Mouse (Mus musculus): Measurements from ENCODE around the gene 2900026A02Rik. TPM values are rescaled to one million over a fixed set of nuclear protein-coding genes. Genes with fewer than 3 reads are reported as not detected.

2900026A02Rik gene
- polyA plus RNA-seq, 1 experiment from 2014 or later, result 4.5 TPM

- no peaks in the 10 kb centered on the region for H3K36me3 ChIP-seq (replicated peaks)
- H3K27ac ChIP-seq, result peak overlapping the region; percentile 68
- H3K27me3 ChIP-seq, result no peaks in the 10 kb centered on the region
- no peaks in the 10 kb centered on the region for H3K9me3 ChIP-seq
- H3K4me3 ChIP-seq (replicated peaks), result no peak overlapping the region
- WGBS, result 63% methylated on average over 22 of the region's 22 CpGs
- no peak overlapping the region for H3K9ac ChIP-seq
- no peak for ATAC-seq (ENCODE audit: low FRiP score)
- H3K4me1 ChIP-seq, result peaks cover 40% of the 10 kb centered on the region
- no peak overlapping the region for H3K4me2 ChIP-seq
Observed at GRCm38 (mm10) chr5:113152663-113153507, 68.2 kb downstream of the 2900026A02Rik start.

GRCm38 (mm10) chr5:113151554-113152103 lies 69.4 kb downstream of the 2900026A02Rik start:
- ATAC-seq (ENCODE audit: low FRiP score), result peak; percentile 18; the same call in 1 of the 2 replicates
- H3K27me3 ChIP-seq, result no peaks in the 10 kb centered on the region
- H3K36me3 ChIP-seq (replicated peaks), result no peaks in the 10 kb centered on the region
- whole genome bisulfite sequencing, result 36% methylated on average over 11 of the region's 11 CpGs
- H3K4me3 ChIP-seq (replicated peaks), result no peak overlapping the region
- peaks cover 40% of the 10 kb centered on the region for H3K4me1 ChIP-seq
- H3K4me2 ChIP-seq, result no peak overlapping the region
- H3K27ac ChIP-seq, result peak overlapping the region; percentile 74
- H3K9me3 ChIP-seq, result no peaks in the 10 kb centered on the region
- H3K9ac ChIP-seq, result no peak overlapping the region

- peaks cover 40% of the 10 kb centered on the region for H3K4me1 ChIP-seq
- H3K9ac ChIP-seq, result no peak overlapping the region
- WGBS, result 72% methylated on average over 9 of the region's 9 CpGs
- H3K27ac ChIP-seq, result peak overlapping the region; percentile 74
- H3K4me2 ChIP-seq, result no peak overlapping the region
- ATAC-seq (ENCODE audit: low FRiP score), result no peak
- H3K27me3 ChIP-seq, result no peaks in the 10 kb centered on the region
- H3K36me3 ChIP-seq (replicated peaks), result no peaks in the 10 kb centered on the region
- H3K4me3 ChIP-seq (replicated peaks), result no peak overlapping the region
- H3K9me3 ChIP-seq, result no peaks in the 10 kb centered on the region
Observed at GRCm38 (mm10) chr5:113150871-113151553, 70.0 kb downstream of the 2900026A02Rik start.

GRCm38 (mm10) chr5:113149052-113149451 lies 72.0 kb downstream of the 2900026A02Rik start:
- no peak overlapping the region for H3K4me2 ChIP-seq
- H3K36me3 ChIP-seq (replicated peaks), result no peaks in the 10 kb centered on the region
- ATAC-seq (ENCODE audit: low FRiP score), result no peak
- H3K27me3 ChIP-seq, result no peaks in the 10 kb centered on the region
- peak overlapping the region; percentile 5; the same call in 1 of the 2 replicates for H3K27ac ChIP-seq
- H3K4me1 ChIP-seq, result peaks cover 48% of the 10 kb centered on the region
- no peak overlapping the region for H3K9ac ChIP-seq
- no peaks in the 10 kb centered on the region for H3K9me3 ChIP-seq
- WGBS, result 82% methylated on average over 7 of the region's 7 CpGs
- H3K4me3 ChIP-seq (replicated peaks), result no peak overlapping the region

GRCm38 (mm10) chr5:113147994-113148471 lies 73.0 kb downstream of the 2900026A02Rik start:
- WGBS, result 83% methylated on average over 13 of the region's 13 CpGs

GRCm38 (mm10) chr5:113146656-113147055 lies 74.4 kb downstream of the 2900026A02Rik start:
- 75% methylated on average over 2 of the region's 2 CpGs for WGBS
- Histone ChIP-seq H3K27ac (no peak overlapping the region), H3K4me2 (no peak overlapping the region), H3K9me3 (no peaks in the 10 kb centered on the region), H3K4me1 (peaks cover 36% of the 10 kb centered on the region), H3K9ac (no peak overlapping the region), H3K36me3 (replicated peaks) (no peaks in the 10 kb centered on the region), H3K4me3 (replicated peaks) (no peak overlapping the region), H3K27me3 (no peaks in the 10 kb centered on the region)
- ATAC-seq (ENCODE audit: low FRiP score), result no peak

More at GRCm38 (mm10) chr5:113147994-113148471, 73.0 kb downstream of the 2900026A02Rik start:
- Histone ChIP-seq H3K4me2 (no peak overlapping the region), H3K27me3 (no peaks in the 10 kb centered on the region), H3K9me3 (no peaks in the 10 kb centered on the region), H3K27ac (no peak overlapping the region), H3K4me3 (replicated peaks) (no peak overlapping the region), H3K9ac (no peak overlapping the region), H3K4me1 (peaks cover 41% of the 10 kb centered on the region), H3K36me3 (replicated peaks) (no peaks in the 10 kb centered on the region)
- ATAC-seq (ENCODE audit: low FRiP score), result no peak

- H3K27ac ChIP-seq, result 0 out of 2 replicates have a peak overlapping the region, but pooled peaks have one; percentile 13
- no peak for ATAC-seq (ENCODE audit: low FRiP score)
- no peak overlapping the region for H3K9ac ChIP-seq
- H3K4me1 ChIP-seq, result peaks cover 24% of the 10 kb centered on the region
- no peak overlapping the region for H3K4me3 ChIP-seq (replicated peaks)
- no peak overlapping the region for H3K4me2 ChIP-seq
- WGBS, result 55% methylated on average over 9 of the region's 9 CpGs
- H3K9me3 ChIP-seq, result no peaks in the 10 kb centered on the region
- H3K36me3 ChIP-seq (replicated peaks), result no peaks in the 10 kb centered on the region
- H3K27me3 ChIP-seq, result no peaks in the 10 kb centered on the region
Observed at GRCm38 (mm10) chr5:113145171-113145570, 75.9 kb downstream of the 2900026A02Rik start.

GRCm38 (mm10) chr5:113142486-113142885 lies 78.5 kb downstream of the 2900026A02Rik start:
- WGBS, result 70% methylated on average over 11 of the region's 11 CpGs
- Histone ChIP-seq H3K36me3 (replicated peaks) (no peaks in the 10 kb centered on the region), H3K4me1 (peaks cover 30% of the 10 kb centered on the region), H3K9me3 (no peaks in the 10 kb centered on the region), H3K9ac (no peak overlapping the region), H3K27ac (no peak overlapping the region), H3K27me3 (peaks cover 23% of the 10 kb centered on the region), H3K4me3 (replicated peaks) (no peak overlapping the region), H3K4me2 (no peak overlapping the region)
- ATAC-seq (ENCODE audit: low FRiP score), result no peak

GRCm38 (mm10) chr5:113142018-113142417 lies 79.0 kb downstream of the 2900026A02Rik start:
- 96% methylated on average over 5 of the region's 5 CpGs for WGBS
- no peak for ATAC-seq (ENCODE audit: low FRiP score)

GRCm38 (mm10) chr5:113140872-113141271 lies 80.2 kb downstream of the 2900026A02Rik start:
- Histone ChIP-seq H3K9me3 (no peaks in the 10 kb centered on the region), H3K36me3 (replicated peaks) (no peaks in the 10 kb centered on the region), H3K9ac (no peak overlapping the region), H3K27ac (no peak overlapping the region), H3K27me3 (peaks cover 38% of the 10 kb centered on the region), H3K4me2 (no peak overlapping the region), H3K4me3 (replicated peaks) (no peak overlapping the region), H3K4me1 (peaks cover 44% of the 10 kb centered on the region)
- ATAC-seq (ENCODE audit: low FRiP score), result no peak
- 98% methylated on average over 5 of the region's 5 CpGs for WGBS

More at GRCm38 (mm10) chr5:113142018-113142417, 79.0 kb downstream of the 2900026A02Rik start:
- no peak overlapping the region for H3K4me2 ChIP-seq
- H3K27ac ChIP-seq, result no peak overlapping the region
- no peak overlapping the region for H3K4me3 ChIP-seq (replicated peaks)
- H3K9ac ChIP-seq, result no peak overlapping the region
- H3K36me3 ChIP-seq (replicated peaks), result no peaks in the 10 kb centered on the region
- peaks cover 28% of the 10 kb centered on the region for H3K27me3 ChIP-seq
- H3K4me1 ChIP-seq, result peaks cover 34% of the 10 kb centered on the region
- no peaks in the 10 kb centered on the region for H3K9me3 ChIP-seq

GRCm38 (mm10) chr5:113140051-113140450 lies 81.0 kb downstream of the 2900026A02Rik start:
- WGBS, result 92% methylated on average over 3 of the region's 3 CpGs
- Histone ChIP-seq H3K36me3 (replicated peaks) (no peaks in the 10 kb centered on the region), H3K9me3 (no peaks in the 10 kb centered on the region), H3K4me1 (peaks cover 44% of the 10 kb centered on the region), H3K27me3 (peaks cover 38% of the 10 kb centered on the region), H3K27ac (no peak overlapping the region), H3K4me3 (replicated peaks) (no peak overlapping the region), H3K9ac (no peak overlapping the region), H3K4me2 (no peak overlapping the region)
- ATAC-seq (ENCODE audit: low FRiP score), result no peak

Measured in forebrain, embryonic 12.5 days (tissue).